Mouse (Mus musculus) embryo, embryonic 10 days (tissue): ENCODE results near the gene St8sia2.
"Not testable (repeated sequence)": the region's sequence is repeated elsewhere in the genome, so short reads cannot be mapped to it uniquely, and the experiment has no call there.

Source experiments
- DNase-seq: peaks from one replicate; pipeline ENCODE4 v3.0.0-alpha.2; 2015; ENCODE audit warnings: low spot score

St8sia2 gene

DNA sequence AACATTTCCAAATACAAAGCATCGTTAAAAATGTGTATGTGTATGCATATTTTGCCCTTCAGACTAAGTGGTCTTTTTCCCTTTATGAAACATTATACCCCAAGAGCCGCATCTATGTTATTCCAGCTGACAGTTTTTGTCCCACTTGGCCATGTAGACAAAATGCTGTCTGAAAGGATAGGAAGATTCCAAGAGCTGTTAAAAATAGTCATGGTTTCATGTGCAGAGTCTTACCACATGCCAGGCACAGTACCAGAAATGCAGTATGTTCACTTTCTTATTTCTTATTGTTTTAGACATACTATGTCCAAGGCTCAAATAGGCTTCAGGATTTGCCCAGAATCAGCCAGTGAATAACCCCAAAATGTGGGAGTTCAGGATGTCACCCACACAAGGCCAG, 24.1 kb downstream of the St8sia2 start:
- DNase-seq: no peak

DNA sequence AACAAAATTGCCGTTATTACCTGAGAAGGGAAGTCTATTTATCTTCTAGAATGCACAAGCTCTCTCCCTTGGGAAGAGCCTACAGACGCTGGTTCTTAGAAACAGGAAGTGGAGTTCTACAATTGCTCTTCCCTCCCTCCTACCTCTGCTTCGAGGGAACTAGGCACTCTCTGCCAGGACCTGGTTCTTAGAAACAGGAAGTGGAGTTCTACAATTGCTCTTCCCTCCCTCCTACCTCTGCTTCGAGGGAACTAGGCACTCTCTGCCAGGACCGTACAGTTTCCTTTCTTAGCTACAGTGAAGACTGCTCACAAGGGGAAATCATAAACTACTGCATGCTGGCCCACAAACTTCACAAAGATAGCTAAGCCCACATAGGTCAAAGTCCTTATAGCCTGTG, 41.3 kb downstream of the St8sia2 start:
- not testable (repeated sequence) for DNase-seq

DNA sequence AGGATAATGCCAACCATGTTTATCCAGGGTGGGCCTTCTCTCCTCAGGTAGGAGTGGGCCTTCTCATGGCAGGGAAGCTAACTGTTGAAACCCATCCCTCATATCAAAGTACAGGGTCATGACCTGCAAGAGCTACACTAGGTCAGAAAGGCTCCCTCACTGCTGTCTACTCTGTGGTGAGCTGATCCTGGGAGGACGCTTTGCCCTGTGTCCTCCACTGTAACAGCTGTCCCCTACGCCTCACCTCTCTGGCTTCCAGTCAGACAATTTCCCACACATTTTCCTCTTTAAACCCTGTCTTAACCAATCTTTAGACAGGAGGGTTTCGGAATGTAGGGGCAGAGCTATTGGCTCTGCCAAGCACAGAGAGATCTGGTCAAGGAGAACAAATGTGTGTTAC, 48.3 kb downstream of the St8sia2 start:
- no peak for DNase-seq

DNA sequence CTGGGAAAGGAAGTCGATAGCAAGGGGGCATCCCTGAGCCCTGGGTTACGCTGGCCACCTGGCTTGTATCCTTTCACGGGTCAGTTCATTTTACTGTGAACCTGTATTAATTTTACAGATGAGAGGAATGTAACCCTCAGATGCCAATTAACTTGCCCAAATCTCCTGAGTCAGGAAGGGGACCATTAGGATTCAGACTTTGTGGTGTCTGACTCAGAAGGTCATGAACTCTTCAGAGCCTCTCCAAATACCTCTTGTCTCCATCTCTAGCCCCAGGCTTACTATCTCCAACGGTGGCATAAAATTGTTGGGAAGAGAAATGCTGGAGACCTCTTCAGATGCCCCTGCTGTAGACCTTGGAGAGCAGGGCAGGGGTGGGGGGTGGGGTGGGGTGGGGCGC, 51.1 kb downstream of the St8sia2 start:
- DNase-seq: no peak

DNA sequence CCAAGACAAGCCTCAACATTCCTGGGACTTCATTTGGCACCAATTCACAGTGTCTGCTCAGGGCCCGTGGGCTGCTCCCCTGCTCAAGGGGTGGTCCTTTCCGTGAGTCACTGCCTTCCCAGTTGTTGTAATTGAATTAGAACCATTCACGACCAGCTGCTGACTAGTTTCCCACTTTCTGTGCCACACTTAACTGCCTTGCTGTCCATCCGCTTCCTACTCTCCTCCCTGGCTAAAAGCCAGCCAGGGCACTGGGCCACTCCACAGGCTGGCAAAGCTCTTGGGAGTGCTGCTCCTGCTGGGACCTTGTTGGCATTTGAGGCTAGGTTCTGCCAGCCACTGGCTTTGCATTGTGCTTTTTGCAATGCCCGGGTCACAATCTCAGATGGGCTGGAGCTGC, 59.0 kb downstream of the St8sia2 start:
- no peak for DNase-seq

DNA sequence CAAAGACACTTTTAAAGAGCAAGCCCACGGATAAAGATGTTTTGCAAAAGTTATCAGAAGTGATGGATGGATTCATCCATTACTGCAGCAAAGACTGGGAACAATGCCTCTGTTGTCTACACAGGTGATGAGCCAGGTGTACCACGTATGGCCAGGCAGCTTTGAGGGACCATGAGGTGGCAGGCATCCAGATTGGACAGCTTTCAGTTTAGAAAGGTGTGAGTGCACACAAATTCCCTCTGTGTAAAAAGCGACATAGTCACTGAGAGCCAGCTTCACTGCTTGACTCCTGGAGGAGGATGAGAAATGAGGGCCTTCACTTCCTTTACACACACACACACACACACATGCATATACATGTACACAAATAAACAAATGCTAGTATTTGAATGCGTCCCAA, 60.4 kb downstream of the St8sia2 start:
- no peak for DNase-seq

DNA sequence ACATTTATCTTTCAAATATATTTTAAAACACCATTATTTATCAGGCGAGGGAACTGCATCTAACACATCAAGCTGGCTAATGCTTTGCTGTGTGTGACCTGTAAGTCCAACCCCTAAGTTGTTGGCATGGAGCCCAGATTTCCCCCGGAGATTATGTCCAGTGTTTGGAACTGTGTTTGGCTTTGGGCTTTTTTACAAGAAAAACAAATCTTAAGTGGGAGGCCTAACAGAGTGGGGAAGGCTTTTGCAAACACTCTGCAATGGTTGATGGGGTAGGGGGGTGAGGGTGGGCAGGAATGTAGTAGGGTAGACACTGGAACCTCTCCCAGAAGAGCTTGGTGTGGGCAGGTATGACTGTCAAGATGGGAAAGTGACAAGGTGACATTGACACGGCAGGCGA, 71.8 kb downstream of the St8sia2 start:
- DNase-seq: no peak

DNA sequence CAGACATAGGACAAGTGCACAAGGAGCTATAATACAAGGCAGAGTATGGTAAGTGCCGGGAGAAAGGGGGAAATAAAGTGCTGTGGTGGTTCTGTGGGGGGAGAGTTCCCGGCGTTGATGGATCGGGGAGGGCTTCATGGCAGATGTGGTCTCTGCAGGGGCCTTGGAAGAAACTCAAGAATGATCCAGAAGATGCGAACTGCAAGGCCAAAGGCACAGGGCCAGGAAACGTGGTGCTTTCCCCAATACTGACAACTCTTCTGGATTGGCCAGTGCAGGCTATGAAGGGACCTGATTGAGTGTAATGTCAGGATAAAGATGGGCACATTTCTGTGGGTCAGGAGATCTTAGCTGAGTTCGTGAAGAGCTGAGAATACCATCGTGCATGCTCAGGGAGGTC, 74.3 kb downstream of the St8sia2 start:
- no peak for DNase-seq

DNA sequence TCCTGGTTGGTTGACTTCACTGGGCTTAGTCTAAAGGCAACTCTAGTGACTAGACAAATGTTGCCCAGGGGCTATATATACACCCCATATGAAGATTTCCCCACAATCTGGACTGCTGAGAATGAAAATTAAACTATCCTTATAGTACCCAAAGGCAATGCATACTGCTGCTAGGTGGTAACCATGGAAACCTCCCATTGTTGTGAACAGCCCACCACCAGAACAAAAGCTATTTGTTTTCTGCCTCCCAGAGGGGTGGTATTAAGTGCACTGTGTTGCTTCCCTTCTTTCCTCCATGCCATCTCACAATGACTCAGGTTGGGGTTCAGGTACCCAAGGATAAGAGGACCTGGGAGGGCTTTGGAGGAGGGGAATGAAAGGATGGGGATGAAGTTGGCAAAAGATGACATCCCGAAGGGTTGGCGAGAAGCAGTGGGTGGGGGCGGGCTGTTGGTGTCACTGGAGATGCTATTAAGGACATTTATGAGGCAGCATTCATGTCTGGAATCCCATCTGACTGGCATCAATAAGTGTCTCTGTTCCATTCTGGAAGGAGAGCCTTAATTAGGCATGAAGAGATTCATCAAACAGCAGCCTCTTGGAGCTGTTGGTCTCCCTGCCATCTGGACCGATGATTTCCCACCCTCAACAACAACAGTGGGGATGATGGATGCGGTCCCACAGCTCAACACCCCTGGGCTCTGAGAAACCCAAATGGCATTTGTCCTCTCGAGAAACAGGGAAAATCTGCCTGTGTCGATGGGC, 75.3 kb downstream of the St8sia2 start:
- peak; percentile 36 for DNase-seq

DNA sequence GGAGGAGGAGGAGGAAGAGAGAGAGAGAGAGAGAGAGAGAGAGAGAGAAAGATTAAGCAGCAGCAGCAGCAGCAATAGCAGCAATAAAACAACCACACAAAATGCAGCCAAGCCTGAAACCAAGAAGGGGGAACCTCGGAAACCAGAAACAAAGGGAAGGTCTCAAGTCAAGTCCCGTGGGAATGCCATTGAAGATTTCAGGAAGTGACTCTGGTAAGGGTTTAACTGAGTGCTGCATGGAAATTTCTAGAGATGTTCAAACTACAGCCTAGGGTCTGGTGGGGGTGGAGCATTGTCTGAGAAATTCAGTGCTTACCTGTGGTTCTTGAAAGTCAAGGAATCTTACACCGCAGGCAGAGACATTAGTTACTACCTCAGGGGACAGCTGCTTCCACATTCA, 77.4 kb downstream of the St8sia2 start:
- DNase-seq: no peak

DNA sequence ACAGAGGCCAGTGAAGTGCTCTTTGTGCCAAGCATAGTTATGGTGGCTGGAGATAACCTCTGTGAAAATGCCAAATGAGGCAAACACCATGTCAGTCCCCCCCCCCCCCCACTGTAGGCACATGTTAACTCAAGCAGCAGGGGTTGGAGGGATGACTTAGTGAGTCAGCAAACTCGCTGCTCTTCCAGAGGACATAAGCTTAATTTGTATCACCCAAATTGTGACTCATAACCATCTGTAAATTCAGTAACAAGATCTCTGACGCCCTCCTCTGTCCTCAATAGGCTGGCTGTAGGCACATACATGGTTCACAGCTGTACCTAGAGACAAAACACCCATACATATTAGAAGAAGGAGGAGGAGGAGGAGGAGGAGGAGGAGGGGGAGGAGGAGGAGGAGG, 77.8 kb downstream of the St8sia2 start:
- no peak for DNase-seq

DNA sequence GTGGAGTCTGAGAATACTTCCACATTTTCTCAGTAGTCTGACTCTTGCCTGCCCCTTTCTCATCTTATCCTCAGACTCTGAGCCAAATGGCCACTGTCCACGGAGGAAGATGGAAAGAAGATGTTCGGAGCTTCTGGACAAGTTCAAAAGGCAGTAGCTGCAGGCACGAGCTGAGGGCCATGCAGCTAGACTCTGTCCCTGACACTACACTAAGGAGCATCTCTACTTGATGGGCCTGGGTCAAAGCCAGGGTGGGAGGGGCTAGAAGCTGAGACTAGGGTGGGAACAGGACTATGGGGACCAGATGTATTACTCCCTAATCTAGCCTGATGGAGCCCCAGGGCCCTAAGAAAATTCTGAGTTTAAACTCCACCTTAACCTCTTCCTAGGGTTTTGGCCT, 80.5 kb downstream of the St8sia2 start:
- no peak for DNase-seq

DNA sequence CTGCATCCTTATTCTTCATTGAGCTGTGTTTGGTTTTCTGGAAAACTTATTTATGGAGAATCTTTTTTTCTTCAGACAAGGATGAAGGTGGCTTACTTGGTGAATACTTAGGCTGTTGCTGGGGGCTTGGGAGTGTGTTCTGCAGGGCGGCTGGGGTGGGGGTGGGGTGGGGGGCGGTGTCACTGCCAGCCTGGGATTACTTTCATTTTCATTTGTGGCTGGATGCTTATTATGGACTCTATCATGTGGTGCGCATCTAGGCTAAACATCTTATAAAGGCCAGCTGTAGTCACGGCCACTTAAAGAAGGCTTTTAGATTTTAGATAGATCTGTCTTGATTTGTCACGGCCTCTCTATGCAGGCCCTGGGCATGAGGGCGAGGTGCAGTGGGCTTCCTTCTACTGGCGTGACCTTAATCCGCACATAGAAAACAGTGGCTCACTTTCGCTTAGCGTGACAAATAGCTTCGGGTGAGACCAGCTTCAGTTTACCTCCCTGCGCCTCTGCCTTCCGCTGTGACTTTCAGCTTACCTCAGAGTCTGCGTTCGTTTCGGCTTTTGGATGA, 92.5 kb downstream of the St8sia2 start:
- peak; percentile 26 for DNase-seq

DNA sequence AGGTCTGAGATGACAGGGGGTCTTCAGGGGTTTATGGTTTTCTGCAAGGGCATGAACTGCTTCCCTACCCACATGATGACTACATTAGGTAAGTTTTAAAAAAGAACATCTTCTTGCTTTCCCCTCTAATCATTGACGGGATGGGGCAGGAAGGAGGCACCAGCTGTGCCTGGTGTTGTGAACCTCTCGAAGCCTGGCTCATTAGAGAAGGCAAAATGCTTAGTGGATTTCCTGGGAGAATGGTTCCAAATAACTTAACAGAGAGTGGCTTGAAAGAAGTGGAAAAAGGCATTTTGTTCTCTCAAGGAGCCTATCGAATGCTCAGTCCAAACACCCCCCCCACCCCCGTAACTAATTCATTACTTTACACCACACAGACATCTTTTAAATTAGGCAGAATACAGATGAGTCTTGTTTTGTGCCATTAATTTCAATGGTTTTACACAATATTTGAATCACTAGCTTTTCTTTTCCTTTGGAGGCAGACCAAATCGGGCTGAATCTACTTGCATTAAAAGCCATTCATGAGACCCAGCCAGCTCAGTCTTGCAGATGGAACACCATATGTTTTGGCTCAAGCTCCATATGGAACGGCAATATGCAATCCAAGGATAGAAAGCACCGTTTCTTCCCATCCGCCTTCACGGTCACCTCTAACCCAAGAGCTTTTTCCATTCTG, 95.7 kb downstream of the St8sia2 start:
- DNase-seq: peak; percentile 33

DNA sequence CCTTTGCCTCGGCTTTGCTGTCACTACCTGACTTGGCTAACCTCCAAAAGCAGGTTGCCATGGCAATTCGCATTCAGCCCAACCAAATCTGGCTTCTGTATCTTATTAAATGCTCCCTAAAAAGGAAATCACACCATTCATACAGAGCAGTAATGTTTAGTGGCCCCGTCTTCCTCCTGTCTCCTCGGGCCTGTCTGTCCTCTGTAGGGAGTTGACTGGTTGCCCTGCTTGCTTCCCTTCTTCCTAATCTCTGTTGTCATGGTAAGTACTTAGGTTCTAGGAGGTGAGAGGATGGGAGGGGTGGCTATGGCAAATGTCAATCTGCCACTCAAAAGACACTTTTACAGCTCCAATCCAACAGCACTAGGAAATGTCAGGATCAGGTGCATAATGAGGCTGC, 101.6 kb downstream of the St8sia2 start:
- DNase-seq: no peak

DNA sequence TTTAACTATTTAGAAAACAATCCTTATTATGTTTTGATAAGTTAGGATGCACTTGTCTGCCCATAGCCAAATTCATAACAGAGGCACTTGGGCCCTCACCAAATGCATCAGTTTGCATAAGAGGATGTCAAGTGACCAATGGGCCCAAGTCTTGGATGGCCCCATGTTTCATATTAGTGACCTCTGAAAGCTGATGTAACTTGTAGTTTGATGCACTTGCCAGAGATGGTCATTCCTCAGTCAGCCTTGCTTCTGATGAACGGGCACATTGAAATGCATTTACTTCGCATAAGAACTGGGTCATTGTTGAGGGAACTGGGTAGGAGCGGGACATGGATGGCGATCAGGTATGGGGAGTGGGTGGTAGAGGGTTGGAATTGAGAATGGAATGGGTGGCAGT, 102.6 kb downstream of the St8sia2 start:
- DNase-seq: no peak

DNA sequence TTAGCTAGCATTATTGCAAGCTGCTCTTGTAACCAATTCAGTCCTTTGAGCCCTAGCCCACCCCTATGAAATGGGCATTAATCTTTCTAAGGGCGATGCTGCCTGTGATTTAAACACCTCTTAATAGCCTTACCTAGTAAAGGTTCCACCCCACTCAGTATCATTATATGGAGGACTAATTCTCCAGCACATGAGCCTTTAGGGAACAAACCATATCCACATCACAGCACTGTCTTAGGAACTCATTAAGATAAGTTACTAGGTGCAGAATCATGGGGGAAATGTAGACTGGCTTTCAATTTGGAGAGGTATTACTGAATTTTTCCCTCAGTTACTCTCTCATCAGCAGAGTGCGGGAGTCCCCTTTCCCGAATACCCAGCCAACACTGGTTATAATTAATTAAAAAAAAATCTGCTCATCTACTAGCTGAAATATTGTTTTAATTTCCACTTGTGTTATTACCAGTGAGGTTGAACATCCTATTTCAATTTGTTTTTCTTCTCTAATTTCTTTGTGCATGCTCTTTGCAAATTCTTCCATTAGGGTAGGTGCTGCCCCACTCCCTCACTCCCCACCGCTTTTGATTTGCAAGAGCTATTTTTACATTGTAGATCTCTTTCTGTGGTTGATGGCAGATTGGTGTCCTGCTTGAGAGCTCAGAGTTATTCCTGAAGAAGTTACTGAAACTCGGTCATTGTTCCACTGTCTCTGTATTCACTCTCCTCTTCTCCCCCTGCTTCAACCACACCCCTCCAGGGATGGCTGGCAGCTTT, 103.9 kb downstream of the St8sia2 start:
- DNase-seq: no peak

DNA sequence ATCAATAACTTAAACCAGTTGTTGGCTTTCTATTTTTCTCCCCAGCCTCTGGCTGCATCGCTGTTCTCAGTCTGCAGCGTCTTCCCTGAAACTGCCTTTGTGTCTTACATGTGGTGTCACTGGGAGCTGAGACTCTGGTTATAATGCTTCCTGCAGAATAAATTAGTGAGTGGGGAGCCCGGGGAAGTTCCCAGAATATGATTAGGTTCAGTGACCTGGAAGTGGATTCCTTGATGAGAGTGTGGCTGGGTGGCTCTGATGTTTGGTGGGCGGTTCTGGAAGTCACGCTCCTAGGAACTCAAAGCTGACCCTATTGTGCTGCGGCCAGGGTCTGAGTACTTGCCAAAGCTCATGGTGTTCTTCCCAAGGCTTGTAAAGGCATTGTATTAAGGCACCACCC, 119.0 kb downstream of the St8sia2 start:
- DNase-seq: peak; percentile 48

DNA sequence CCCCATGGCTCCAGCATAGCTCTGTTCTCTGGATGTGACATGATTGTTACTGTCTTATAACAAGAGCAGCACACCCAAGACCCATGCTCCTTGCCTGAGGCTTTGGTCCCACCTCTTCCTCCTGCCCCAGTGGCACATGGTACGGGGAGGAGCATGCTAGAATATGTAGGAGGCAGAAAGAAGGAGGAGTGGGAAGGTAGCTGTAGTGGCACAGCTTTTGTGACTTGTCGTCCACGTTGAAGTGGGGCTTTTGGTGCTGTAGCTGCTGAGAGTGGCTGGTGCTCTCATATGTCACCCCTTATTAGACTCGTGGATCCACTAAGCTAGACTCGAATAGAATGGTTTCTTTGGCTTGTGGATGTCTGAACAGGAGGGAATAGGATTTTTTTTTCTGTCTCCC, 121.7 kb downstream of the St8sia2 start:
- no peak for DNase-seq

DNA sequence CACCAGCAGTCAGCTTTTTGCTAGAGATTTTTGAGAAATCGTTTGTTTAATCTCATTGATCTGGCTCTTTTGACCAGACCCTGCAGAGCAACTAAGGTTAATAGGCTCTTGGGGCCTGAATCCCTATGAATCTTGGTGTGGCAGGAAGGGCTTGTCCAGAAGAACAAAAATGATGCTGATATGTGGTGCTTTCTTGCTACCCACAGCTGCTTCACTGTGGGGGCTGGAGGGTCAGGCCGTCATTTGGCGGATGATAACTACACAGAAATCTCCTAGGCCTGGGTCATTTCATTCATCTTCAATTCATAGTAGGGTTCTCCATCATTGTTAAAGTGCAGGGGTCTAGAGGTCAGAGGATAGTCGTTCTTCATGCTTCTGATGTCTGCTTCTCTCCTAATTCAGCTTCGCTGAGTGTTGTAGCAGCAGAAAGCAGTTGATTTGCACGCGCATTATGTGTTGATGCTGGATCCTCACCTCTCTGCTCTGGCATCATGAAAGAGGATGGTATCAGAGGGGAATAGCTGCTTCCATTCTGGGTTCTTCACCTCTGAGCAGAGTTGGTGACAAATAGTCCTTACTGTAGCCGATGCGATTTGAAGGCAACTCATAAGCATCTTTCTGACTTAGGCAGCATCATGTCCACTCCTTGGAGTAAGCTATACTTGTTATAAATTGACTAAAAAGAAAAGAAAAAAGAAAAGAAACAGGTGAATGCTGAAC, 122.4 kb downstream of the St8sia2 start:
- DNase-seq: no peak

DNA sequence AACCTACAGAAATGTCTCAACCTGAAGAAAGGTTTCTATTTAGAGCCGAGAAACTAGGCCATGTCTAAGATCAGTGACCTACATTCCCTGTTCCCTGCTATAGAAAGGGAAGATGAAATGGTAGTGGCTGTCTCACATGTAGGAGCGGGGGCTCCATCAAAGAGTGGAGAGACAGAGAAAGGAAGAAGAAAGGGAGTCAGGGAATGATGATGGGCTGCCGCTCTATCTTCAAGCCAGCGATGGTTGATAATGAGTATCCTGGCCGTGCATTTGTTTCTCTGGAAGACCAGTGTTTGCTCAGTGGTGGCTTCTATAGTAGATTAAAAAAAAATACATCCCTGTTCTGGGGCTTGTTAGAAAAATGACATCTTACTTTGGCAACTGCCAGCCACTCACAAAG, 123.0 kb downstream of the St8sia2 start:
- DNase-seq: no peak
